Mouse (Mus musculus): ENCODE results near the gene Stard9. TPM values are rescaled to one million over a fixed set of nuclear protein-coding genes. Genes with fewer than 3 reads are reported as not detected.
"Not testable (repeated sequence)": the region's sequence is repeated elsewhere in the genome, so short reads cannot be mapped to it uniquely, and the experiment has no call there.

The Stard9 gene
- polyA plus RNA-seq, 1 experiment from 2014 or later, result 3.5 TPM

DNA sequence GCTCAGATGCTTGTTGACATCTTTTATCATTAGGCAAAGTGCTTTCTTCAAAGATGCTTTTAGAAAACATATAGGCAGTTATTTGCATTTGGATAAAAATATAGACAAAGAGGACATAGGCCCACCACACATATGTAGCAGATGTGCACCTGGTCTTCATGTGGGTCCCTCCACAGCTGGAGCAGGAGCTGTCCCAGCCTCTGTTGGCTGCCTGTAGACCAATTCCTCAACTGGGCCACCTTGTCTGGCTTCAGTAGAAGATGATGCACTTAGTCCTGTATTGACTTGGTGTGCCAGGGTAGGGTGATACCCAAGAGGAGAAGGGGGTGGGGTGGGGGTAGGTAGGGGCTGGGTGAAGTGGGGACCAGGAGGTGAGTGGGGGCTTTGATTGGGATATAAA lies 33.8 kb downstream of the Stard9 start:
- no peaks in the 10 kb centered on the region for H3K27me3 ChIP-seq (ENCODE audit: control insufficient read depth, insufficient read depth, low read depth, low read length)

GRCm38 (mm10) chr2:120663491-120664154 lies 34.7 kb downstream of the Stard9 start:
- Histone ChIP-seq H3K9me3 (replicated peaks; ENCODE audit: control insufficient read depth, low read length, poor library complexity, severe bottlenecking) (no peaks in the 10 kb centered on the region), H3K27ac (ENCODE audit: low read length) (no peak overlapping the region), H3K36me3 (ENCODE audit: control insufficient read depth, insufficient read depth, low read length) (no peaks in the 10 kb centered on the region), H3K9ac (ENCODE audit: low read depth, low read length) (no peak overlapping the region), H3K4me2 (ENCODE audit: low read length) (no peak overlapping the region), H3K4me1 (ENCODE audit: control insufficient read depth, insufficient read depth, low read length) (no peaks in the 10 kb centered on the region), H3K27me3 (ENCODE audit: control insufficient read depth, insufficient read depth, low read depth, low read length) (no peaks in the 10 kb centered on the region), H3K4me3 (ENCODE audit: low read depth, low read length) (no peak overlapping the region)
- 80% methylated on average over 3 of the region's 3 CpGs for WGBS
- ATAC-seq, result no peak

More for the DNA sequence above, 33.8 kb downstream of the Stard9 start:
- no peaks in the 10 kb centered on the region for H3K9me3 ChIP-seq (replicated peaks; ENCODE audit: control insufficient read depth, low read length, poor library complexity, severe bottlenecking)
- no peak overlapping the region for H3K9ac ChIP-seq (ENCODE audit: low read depth, low read length)
- H3K4me3 ChIP-seq (ENCODE audit: low read depth, low read length), result no peak overlapping the region
- H3K4me2 ChIP-seq (ENCODE audit: low read length), result no peak overlapping the region
- H3K27ac ChIP-seq (ENCODE audit: low read length), result no peak overlapping the region
- no peaks in the 10 kb centered on the region for H3K4me1 ChIP-seq (ENCODE audit: control insufficient read depth, insufficient read depth, low read length)
- no peaks in the 10 kb centered on the region for H3K36me3 ChIP-seq (ENCODE audit: control insufficient read depth, insufficient read depth, low read length)
- ATAC-seq, result no peak

DNA sequence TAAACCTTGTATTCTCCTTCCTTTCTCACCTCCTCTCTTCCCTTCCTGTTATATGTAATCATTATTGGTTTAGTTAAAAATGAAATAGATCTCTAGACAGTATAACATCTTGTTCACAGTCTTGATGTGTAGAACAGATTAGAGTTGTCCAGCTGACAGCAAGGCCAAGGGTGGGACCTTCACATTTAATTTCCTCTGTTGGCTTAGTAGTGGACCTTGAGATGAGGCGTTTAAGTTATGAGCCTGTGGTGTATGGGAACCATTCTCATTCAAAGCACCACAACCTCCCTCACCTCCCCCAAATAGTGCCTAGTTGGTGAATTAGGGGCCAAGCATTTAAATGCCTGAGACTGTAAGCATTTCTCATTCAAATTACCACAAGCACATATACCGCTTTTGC lies 38.5 kb downstream of the Stard9 start:
- H3K27me3 ChIP-seq (ENCODE audit: control insufficient read depth, insufficient read depth, low read depth, low read length), result no peaks in the 10 kb centered on the region
- H3K4me3 ChIP-seq (ENCODE audit: low read depth, low read length), result no peak overlapping the region
- H3K4me1 ChIP-seq (ENCODE audit: control insufficient read depth, insufficient read depth, low read length), result no peaks in the 10 kb centered on the region
- H3K36me3 ChIP-seq (ENCODE audit: control insufficient read depth, insufficient read depth, low read length), result no peaks in the 10 kb centered on the region; the same call in 1 of the 2 replicates
- no peak overlapping the region for H3K4me2 ChIP-seq (ENCODE audit: low read length)
- H3K27ac ChIP-seq (ENCODE audit: low read length), result no peak overlapping the region
- WGBS, result 91% methylated on average over 2 of the region's 2 CpGs
- no peak for ATAC-seq
- no peak overlapping the region for H3K9ac ChIP-seq (ENCODE audit: low read depth, low read length)
- H3K9me3 ChIP-seq (replicated peaks; ENCODE audit: control insufficient read depth, low read length, poor library complexity, severe bottlenecking), result no peaks in the 10 kb centered on the region

DNA sequence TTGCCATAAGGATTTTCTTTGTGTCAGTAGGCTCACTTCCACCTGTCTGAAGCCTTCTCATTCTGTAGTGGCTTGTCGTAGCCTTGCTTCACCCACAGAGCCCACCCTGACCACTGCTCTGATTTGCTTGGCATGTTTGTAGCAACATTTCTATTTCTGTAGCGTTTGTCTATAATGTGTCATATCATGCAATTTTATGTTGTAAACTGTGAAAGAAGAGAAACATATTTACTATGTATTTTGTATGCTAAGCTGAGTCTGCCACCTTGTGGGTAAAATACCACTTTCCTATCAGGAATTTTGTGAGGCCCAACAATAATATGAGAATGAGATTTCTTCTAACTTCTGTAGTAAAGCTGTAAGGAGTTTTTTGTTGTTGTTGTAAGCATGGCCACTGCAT lies 41.3 kb downstream of the Stard9 start:
- Histone ChIP-seq H3K4me2 (ENCODE audit: low read length) (no peak overlapping the region), H3K36me3 (ENCODE audit: control insufficient read depth, insufficient read depth, low read length) (no peaks in the 10 kb centered on the region; the same call in 1 of the 2 replicates), H3K4me1 (ENCODE audit: control insufficient read depth, insufficient read depth, low read length) (no peaks in the 10 kb centered on the region), H3K4me3 (ENCODE audit: low read depth, low read length) (no peak overlapping the region), H3K27ac (ENCODE audit: low read length) (no peak overlapping the region), H3K27me3 (ENCODE audit: control insufficient read depth, insufficient read depth, low read depth, low read length) (no peaks in the 10 kb centered on the region), H3K9me3 (replicated peaks; ENCODE audit: control insufficient read depth, low read length, poor library complexity, severe bottlenecking) (no peaks in the 10 kb centered on the region), H3K9ac (ENCODE audit: low read depth, low read length) (no peak overlapping the region)
- ATAC-seq, result no peak
- WGBS, result 87% methylated on average over 2 of the region's 2 CpGs

DNA sequence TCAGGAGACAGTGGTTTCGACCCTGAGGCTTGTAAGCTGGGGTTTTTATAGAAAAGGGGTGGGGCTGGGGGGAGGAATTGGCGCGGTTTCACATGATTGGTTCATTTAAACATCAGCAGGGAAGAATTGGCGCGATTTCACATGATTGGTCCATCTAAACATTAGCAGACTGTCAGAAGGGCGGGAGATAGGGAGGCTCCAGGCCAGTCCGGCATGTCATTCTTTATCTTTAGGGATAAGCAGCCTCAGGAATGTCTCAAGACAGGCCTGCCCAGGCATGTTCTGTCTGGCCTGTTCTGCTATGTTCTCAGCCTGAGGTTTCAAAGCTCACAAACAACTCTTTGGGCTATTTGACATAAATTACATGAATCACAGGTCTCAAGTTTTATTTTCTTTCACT lies 52.2 kb downstream of the Stard9 start:
- H3K9ac ChIP-seq (ENCODE audit: low read depth, low read length); H3K4me1 ChIP-seq (ENCODE audit: control insufficient read depth, insufficient read depth, low read length); H3K36me3 ChIP-seq (ENCODE audit: control insufficient read depth, insufficient read depth, low read length); H3K27ac ChIP-seq (ENCODE audit: low read length); H3K4me3 ChIP-seq (ENCODE audit: low read depth, low read length); H3K4me2 ChIP-seq (ENCODE audit: low read length); H3K9me3 ChIP-seq (replicated peaks; ENCODE audit: control insufficient read depth, low read length, poor library complexity, severe bottlenecking); H3K27me3 ChIP-seq (ENCODE audit: control insufficient read depth, insufficient read depth, low read depth, low read length); ATAC-seq: not testable (repeated sequence)
- WGBS, result 90% methylated on average over 7 of the region's 7 CpGs

- no peak overlapping the region for H3K9ac ChIP-seq (ENCODE audit: low read depth, low read length)
- peaks cover 11% of the 10 kb centered on the region for H3K36me3 ChIP-seq (ENCODE audit: control insufficient read depth, insufficient read depth, low read length)
- H3K27me3 ChIP-seq (ENCODE audit: control insufficient read depth, insufficient read depth, low read depth, low read length), result no peaks in the 10 kb centered on the region
- H3K4me3 ChIP-seq (ENCODE audit: low read depth, low read length), result no peak overlapping the region
- WGBS, result 94% methylated on average over 5 of the region's 5 CpGs
- no peak overlapping the region for H3K4me2 ChIP-seq (ENCODE audit: low read length)
- no peak overlapping the region for H3K27ac ChIP-seq (ENCODE audit: low read length)
- no peaks in the 10 kb centered on the region for H3K4me1 ChIP-seq (ENCODE audit: control insufficient read depth, insufficient read depth, low read length)
- no peaks in the 10 kb centered on the region for H3K9me3 ChIP-seq (replicated peaks; ENCODE audit: control insufficient read depth, low read length, poor library complexity, severe bottlenecking)
- ATAC-seq, result no peak
Measured at GRCm38 (mm10) chr2:120697767-120698166, 68.8 kb downstream of the Stard9 start.

GRCm38 (mm10) chr2:120700379-120700885 lies 71.5 kb downstream of the Stard9 start:
- H3K4me1 ChIP-seq (ENCODE audit: control insufficient read depth, insufficient read depth, low read length), result no peaks in the 10 kb centered on the region
- no peak for ATAC-seq
- H3K27ac ChIP-seq (ENCODE audit: low read length), result no peak overlapping the region
- H3K4me3 ChIP-seq (ENCODE audit: low read depth, low read length), result no peak overlapping the region
- H3K36me3 ChIP-seq (ENCODE audit: control insufficient read depth, insufficient read depth, low read length), result peaks cover 11% of the 10 kb centered on the region; the same call in 1 of the 2 replicates
- H3K9me3 ChIP-seq (replicated peaks; ENCODE audit: control insufficient read depth, low read length, poor library complexity, severe bottlenecking), result no peaks in the 10 kb centered on the region
- H3K9ac ChIP-seq (ENCODE audit: low read depth, low read length), result no peak overlapping the region
- H3K27me3 ChIP-seq (ENCODE audit: control insufficient read depth, insufficient read depth, low read depth, low read length), result no peaks in the 10 kb centered on the region
- WGBS, result 91% methylated on average over 3 of the region's 3 CpGs
- no peak overlapping the region for H3K4me2 ChIP-seq (ENCODE audit: low read length)

GRCm38 (mm10) chr2:120702675-120703074 lies 73.8 kb downstream of the Stard9 start:
- no peak for ATAC-seq
- no peaks in the 10 kb centered on the region for H3K9me3 ChIP-seq (replicated peaks; ENCODE audit: control insufficient read depth, low read length, poor library complexity, severe bottlenecking)
- 74% methylated on average over 5 of the region's 5 CpGs for WGBS
- H3K4me3 ChIP-seq (ENCODE audit: low read depth, low read length), result no peak overlapping the region
- no peaks in the 10 kb centered on the region for H3K4me1 ChIP-seq (ENCODE audit: control insufficient read depth, insufficient read depth, low read length)
- H3K9ac ChIP-seq (ENCODE audit: low read depth, low read length), result no peak overlapping the region
- H3K36me3 ChIP-seq (ENCODE audit: control insufficient read depth, insufficient read depth, low read length), result peaks cover 6% of the 10 kb centered on the region; the same call in 1 of the 2 replicates
- no peaks in the 10 kb centered on the region for H3K27me3 ChIP-seq (ENCODE audit: control insufficient read depth, insufficient read depth, low read depth, low read length)
- H3K4me2 ChIP-seq (ENCODE audit: low read length), result no peak overlapping the region
- no peak overlapping the region for H3K27ac ChIP-seq (ENCODE audit: low read length)

DNA sequence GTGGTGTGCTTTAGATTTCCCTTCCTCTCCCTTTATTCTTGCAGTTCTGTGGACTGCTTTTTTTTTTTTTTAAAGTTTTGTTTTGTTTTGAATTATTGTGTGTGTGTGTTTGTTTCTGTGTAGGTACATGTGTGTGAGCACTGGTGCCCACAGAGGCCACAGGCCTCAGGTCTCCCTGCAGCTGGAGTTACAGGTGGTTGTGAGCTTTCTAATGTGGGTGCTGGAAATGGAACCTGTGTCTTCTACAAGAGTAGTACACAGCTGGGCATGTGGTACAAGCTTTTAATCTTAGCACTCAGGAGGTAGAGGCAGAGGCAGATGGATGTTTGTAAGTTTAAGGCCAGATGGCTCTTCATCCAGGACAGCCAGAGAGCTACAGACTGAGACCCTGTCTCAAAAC lies 78.1 kb downstream of the Stard9 start:
- no peaks in the 10 kb centered on the region for H3K27me3 ChIP-seq (ENCODE audit: control insufficient read depth, insufficient read depth, low read depth, low read length)
- H3K9ac ChIP-seq (ENCODE audit: low read depth, low read length), result no peak overlapping the region
- H3K4me3 ChIP-seq (ENCODE audit: low read depth, low read length), result no peak overlapping the region
- H3K27ac ChIP-seq (ENCODE audit: low read length), result no peak overlapping the region
- no peaks in the 10 kb centered on the region for H3K4me1 ChIP-seq (ENCODE audit: control insufficient read depth, insufficient read depth, low read length)
- H3K36me3 ChIP-seq (ENCODE audit: control insufficient read depth, insufficient read depth, low read length), result no peaks in the 10 kb centered on the region
- no peaks in the 10 kb centered on the region for H3K9me3 ChIP-seq (replicated peaks; ENCODE audit: control insufficient read depth, low read length, poor library complexity, severe bottlenecking)
- no peak overlapping the region for H3K4me2 ChIP-seq (ENCODE audit: low read length)
- no peak for ATAC-seq
